Mouse (Mus musculus): ENCODE data around the gene Myef2. TPM values are rescaled to one million over a fixed set of nuclear protein-coding genes. Genes with fewer than 3 reads are reported as not detected.

The Myef2 gene
- polyA plus RNA-seq, 1 experiment from 2014 or later = 65.6 TPM

- no peak for DNase-seq (ENCODE audit: low spot score)
Measured at GRCm38 (mm10) chr2:125068696-125069095, 54.8 kb downstream of the Myef2 start.

DNA sequence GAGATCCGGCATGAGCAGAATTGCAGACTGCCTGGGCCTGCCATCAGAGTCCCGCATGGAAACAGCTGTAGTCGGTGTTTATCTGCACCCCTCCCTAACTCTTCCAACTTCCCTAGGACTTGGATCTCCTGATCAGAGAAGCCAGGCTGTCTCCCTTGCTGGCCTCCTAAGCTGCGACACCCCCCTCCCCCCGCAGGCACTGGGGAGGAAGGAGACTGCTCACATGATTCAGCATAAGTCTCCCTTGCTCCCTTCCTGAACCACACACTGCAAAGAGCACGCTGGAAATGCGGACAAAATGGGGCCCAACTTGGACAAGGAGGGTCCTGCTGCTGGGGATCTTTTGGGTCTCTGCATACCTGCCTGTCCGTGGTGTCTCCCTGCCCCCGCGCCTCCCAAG is 55.6 kb downstream of the Myef2 start, which contains the start of gene Slc24a5:
Slc24a5 (plus strand) TSS at position 231 of the 400 bp plus-strand sequence.
- no peak for DNase-seq (ENCODE audit: low spot score)

- DNase-seq (ENCODE audit: low spot score) = no peak
Measured at GRCm38 (mm10) chr2:125067373-125067772, 56.1 kb downstream of the Myef2 start.

- no peak for DNase-seq (ENCODE audit: low spot score)
Measured at GRCm38 (mm10) chr2:125062944-125063343, 60.5 kb downstream of the Myef2 start.

DNA sequence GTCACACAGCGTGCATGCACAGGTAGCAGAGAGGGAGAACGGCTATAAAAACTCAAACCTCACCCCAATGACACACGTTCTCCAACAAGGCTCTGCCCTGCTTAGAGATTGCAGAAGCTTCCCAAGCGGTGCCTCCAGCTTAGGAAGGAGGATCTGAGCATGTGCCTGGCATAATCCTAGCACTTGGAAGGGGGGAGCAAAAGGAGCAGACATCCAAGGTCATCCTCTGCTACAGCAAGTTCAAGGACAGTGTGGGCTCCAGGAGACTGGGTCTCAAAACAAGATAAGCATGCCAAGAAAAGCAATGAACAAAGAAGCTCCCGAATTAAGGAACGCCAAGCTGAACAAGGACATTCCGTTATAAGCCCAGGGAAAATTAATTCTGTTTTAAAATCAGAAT is 62.0 kb downstream of the Myef2 start:
- DNase-seq (ENCODE audit: low spot score) = no peak

GRCm38 (mm10) chr2:125057250-125057815 is 66.1 kb downstream of the Myef2 start:
- DNase-seq (ENCODE audit: low spot score) = no peak

GRCm38 (mm10) chr2:125055316-125055903 is 68.1 kb downstream of the Myef2 start:
- no peak for DNase-seq (ENCODE audit: low spot score)

Other genes with a start within 250 kb of the Myef2 start
- gene Slc24a5, start 55.5 kb downstream of the Myef2 start, polyA plus RNA-seq (2015; fragmentation: Nextera tagmentation; extraction: Ambion mirVana) = 0.80 and 1.3 TPM in 2 replicates
- not detected in 2 replicates for gene Ctxn2, start 13.0 kb upstream of the Myef2 start, polyA plus RNA-seq (2015; fragmentation: Nextera tagmentation; extraction: Ambion mirVana)
- gene Slc12a1, start 28.8 kb upstream of the Myef2 start, polyA plus RNA-seq (2015; fragmentation: Nextera tagmentation; extraction: Ambion mirVana) = 0.04 and 0.08 TPM in 2 replicates
- gene Dut, start 123.5 kb upstream of the Myef2 start, polyA plus RNA-seq (2015; fragmentation: Nextera tagmentation; extraction: Ambion mirVana) = 384 and 399 TPM in 2 replicates